Mouse (Mus musculus) testis, adult 2 months (tissue): Measurements from ENCODE around the gene A030005K14Rik.

Source experiments
- CTCF ChIP-seq: fragments of 200-500 bp; IDR thresholded peaks from 2 replicates; pipeline ENCODE4 v1.5.1; 2012; ENCODE audit warnings: low read depth, mild to moderate bottlenecking, inconsistent platforms, low read length, moderate library complexity; ENCODE audit not compliant: control insufficient read depth, insufficient read depth, insufficient replicate concordance
- POLR2A ChIP-seq: fragments of 200-500 bp; IDR thresholded peaks from 2 replicates; pipeline ENCODE4 v1.6.1; 2012; ENCODE audit warnings: low read depth, mild to moderate bottlenecking, inconsistent platforms, low read length, moderate library complexity; ENCODE audit not compliant: control insufficient read depth

DNA sequence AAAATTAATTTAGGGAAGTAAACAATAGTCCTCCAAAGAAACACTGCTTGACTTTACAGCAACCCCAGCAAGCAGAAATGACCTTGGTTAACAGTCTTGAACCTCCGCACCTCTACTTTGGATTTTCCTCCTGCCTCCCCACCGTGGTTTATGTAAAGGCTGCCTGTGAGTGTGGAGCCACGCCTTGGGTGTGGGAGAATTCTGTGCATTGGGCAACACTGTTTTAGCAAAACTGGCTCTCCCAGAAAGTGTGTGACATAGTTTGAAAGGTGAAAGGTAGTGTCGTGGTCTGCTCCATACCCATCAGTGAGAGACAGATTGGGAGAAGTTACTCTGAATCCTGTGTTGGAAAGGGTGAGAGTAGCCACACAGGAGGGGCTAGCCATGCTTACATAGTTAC, 20.1 kb downstream of the A030005K14Rik start:
- TF ChIP-seq POLR2A (no peak), CTCF (no peak)
